Mouse (Mus musculus) activated CD4-positive, CD25-positive, alpha-beta regulatory T cell, adult 4 months (primary cell): Measurements from ENCODE around the gene Kif1c. TPM values are rescaled to one million over a fixed set of nuclear protein-coding genes. Genes with fewer than 3 reads are reported as not detected.

Source experiments
- ATAC-seq: one replicate; pipeline ENCODE4 v1.8.0; 2017
- polyA plus RNA-seq, 2 experiments: library from polyadenylated mRNA; unstranded; fragments of 100-300 nt; shearing (Covaris generic); gene quantifications; one replicate each; pipeline ENCODE4 v1.2.1; 2017

The Kif1c gene
- polyA plus RNA-seq, 2 experiments from 2014 or later = 1.5 TPM

DNA sequence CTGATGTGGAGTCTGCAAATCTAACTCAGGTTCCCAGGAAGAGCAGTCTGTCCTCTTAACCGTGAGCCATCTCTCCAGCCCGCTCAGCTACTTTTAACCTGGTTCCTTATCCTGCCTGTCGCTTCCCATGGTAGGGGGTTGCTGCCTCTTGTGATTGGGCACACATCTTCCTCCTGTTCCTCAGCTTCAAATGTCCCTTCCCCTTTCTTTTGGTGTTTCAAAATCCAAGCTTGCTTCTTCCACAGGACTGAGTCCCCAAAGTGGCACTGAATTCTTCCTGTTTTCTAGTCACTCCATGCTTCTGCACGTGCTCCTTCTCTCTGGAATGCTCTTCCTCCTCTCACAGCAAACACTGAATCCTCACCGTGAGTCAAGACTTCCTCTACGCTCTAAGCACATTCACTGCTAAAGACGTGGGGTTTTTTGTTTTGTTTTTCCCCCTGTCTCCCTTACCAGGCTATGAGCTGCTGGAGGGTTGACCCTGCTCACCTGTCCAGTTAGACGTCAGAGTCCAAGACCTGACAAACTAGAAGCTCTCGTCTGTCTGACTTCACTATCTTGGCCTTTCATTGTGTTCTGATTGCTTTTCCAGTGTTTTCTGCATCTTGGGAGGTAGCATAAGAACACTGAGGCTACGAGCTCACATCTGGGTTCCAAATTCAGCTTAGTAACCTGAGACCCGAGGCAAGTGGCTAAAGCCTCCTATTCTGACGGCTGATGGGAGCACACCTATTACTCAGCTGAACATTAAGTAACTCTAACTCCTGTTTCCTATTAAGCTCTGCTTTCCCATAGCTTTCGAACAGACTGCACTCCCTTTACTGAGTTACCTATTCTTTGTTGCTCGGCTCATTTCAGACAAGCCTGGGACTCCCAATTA, 32.8 kb upstream of the Kif1c start:
- ATAC-seq = no peak

DNA sequence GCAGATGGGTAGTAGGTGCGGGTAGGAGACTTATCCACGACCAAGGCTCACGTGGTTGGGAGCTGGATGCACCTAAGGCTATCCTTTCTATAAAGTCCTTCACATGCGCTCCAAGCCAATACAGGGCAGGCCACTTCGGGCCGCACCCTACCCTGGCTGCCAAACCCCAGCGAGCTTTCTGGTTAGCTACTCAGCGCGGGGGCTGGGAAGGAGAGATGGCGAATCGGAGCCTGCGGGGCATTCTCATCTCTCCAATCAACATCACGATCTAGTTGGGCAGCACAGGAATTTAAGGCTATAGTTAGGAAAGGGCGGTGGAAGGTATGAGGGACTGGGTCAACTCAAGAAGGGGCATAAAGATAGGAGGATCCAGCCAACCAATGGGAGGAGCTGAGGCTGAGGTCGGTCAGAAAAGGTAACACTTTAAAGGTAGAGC, 32.0 kb upstream of the Kif1c start:
- peak; percentile 9 for ATAC-seq

- peak; percentile 88 for ATAC-seq
Observed at GRCm38 (mm10) chr11:70668771-70669505, 31.4 kb upstream of the Kif1c start, which contains the start of gene Spag7. Gene Spag7, minus strand, starts transcription at chr11:70669416.

- ATAC-seq = peak; percentile 26
Observed at GRCm38 (mm10) chr11:70669582-70670345, 30.6 kb upstream of the Kif1c start.

- no peak for ATAC-seq
Observed at GRCm38 (mm10) chr11:70670483-70670882, 29.9 kb upstream of the Kif1c start.

DNA sequence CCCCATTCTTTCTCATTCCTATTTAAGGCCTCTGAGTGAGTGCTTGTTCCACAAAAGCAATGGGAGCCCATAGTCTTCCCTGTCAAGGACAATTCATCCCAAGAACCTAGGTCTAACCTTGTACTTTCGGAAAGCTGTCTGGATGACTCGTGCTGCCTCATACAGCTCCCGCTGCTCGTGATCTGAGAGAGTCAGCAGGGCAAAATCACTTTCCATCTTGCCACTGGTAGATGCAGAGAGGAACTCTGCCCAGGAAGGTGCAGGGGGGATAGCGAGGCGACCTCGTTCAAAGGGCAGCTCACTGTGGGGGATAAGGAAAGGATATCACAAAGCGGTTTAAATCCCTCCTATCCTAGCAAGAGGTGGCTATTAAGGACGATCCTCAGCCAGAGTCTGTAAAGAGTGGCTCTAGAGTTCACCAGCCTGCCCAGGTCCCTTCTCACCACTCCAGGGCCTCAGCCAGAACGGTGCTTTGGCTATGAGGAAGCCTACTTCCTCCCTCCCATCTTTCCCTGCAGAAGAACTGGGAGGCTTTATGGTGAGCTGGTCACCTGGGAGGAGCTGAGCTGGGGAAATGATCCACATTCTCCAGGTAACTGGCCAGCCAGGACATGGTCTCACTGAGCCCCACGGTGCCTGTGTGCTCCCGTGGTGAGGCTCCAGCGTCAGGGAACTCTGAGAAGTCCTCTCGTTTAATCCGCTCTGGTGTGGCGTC, 28.9 kb upstream of the Kif1c start:
- no peak for ATAC-seq

- ATAC-seq = no peak
Observed at GRCm38 (mm10) chr11:70674014-70674413, 26.3 kb upstream of the Kif1c start.

GRCm38 (mm10) chr11:70674501-70674900, 25.8 kb upstream of the Kif1c start:
- ATAC-seq = no peak

DNA sequence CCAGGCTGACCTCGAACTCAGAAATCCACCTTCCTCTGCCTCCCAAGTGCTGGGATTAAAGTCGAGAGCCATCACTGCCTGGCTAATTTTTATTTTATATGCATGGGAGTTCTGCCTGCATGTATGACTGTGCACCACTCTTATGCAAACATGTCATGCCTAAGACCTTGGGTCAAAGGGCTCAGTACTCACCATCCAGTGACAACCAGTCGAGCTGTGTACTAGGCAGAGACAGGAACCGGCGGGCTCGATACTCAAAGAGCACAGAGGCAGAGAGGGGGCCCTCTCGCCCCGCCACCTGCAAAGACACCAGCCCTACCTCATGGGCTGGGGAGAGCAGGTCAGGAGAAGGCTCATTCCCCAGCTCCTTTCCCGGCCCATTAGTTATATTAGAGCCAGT, 22.3 kb upstream of the Kif1c start:
- no peak for ATAC-seq

DNA sequence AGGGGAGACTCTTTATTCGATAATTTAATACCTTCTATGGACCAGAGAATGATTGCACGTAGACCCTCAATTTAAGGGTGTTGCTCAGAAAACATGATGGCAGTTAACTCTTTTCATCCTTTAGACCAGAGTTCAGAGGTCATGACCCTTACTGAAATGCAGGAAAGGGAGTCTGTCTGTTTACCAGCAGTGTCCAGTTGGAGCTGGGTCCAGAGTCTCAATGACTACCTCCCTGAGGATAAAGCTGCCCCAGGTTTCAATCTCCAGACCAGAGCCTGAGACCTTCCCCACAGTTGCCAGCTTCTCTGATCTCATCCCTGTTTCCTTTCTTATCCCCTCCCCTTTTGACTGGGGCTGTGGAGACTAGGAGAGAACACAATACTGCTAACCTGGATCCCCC, 21.8 kb upstream of the Kif1c start:
- ATAC-seq = no peak

- ATAC-seq = no peak
Observed at GRCm38 (mm10) chr11:70679361-70679760, 21.0 kb upstream of the Kif1c start.

DNA sequence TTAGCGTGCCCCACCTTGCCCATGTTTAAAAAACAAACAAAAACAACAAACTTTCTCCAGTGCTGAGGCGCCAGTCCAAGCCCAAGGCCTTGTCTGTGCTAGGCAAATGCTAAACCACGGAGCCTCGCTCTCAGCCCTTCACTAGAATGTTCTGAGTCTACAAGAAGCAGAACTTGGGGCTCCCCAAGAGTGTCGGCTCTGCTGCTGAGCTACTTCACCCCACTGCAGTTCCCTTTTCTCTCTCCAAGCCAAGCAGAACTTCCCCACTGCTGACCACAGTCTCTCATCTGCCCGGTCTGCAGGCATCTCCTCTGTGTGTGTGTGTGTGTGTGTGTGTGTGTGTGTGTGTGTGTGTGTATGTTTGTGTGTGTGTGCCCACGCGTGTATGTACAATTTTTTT, 20.5 kb upstream of the Kif1c start:
- no peak for ATAC-seq

DNA sequence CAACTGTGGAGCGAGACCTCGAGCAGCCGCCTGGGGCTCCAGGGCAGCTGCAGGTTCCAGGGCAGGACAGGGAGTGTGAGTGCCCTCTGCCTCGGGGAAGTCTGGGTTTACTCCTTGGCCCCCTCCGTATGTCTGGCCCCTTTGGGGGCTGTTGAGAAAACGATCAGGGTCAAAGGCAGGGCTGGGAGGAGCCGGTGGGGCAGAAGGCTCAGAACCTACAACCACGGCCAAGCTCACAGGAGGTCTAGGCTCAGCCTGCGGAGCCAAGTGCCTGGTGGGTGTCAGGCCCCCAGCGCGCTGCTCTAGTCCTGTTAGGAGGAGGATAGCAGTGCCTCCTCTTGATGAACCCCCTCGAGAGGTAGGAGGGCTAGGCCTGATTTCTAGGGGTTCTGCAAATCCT, 19.2 kb upstream of the Kif1c start:
- no peak for ATAC-seq

DNA sequence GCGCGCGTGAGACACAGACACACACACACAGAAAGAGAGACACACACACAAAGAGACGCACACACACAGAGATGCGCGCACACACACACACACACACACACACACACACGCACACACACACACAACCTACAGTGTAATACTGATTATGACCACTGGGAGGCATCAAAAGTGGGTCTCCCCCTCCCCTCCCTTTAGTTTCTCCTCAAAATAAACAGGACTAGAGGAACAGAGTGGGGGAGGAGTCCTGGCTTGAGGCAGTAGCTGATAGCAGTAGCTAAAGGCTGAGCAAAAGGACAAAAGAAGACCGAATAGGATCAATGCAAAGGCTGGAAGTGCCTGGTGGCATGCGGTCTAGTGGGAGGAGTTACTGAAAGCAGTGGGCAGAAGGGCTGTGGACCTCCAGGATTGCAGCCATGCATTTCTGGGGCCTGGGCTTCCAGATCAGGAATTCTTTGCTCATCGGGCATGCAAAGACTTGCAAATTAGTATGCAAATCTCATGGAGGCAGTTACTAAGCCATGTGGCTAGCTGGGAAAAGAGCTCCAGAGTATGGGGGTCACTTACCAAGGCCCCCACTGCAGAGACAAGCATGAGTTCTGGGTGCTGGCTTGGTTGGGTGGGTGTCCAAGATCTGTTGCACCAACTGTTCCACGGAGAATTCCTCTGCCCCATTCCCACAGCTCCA, 18.3 kb upstream of the Kif1c start:
- no peak for ATAC-seq

GRCm38 (mm10) chr11:70683640-70684039, 16.7 kb upstream of the Kif1c start:
- ATAC-seq = no peak

GRCm38 (mm10) chr11:70686901-70687566, 13.3 kb upstream of the Kif1c start:
- ATAC-seq = peak; percentile 28

- peak; percentile 58 for ATAC-seq
Observed at GRCm38 (mm10) chr11:70687601-70688199, 12.6 kb upstream of the Kif1c start, which contains the start of gene Camta2. Gene Camta2, minus strand, starts transcription at chr11:70688105.

GRCm38 (mm10) chr11:70688372-70688771, 12.0 kb upstream of the Kif1c start:
- no peak for ATAC-seq

- no peak for ATAC-seq
Observed at GRCm38 (mm10) chr11:70689578-70689977, 10.8 kb upstream of the Kif1c start.

GRCm38 (mm10) chr11:70693504-70693903, 6.8 kb upstream of the Kif1c start:
- ATAC-seq = no peak

DNA sequence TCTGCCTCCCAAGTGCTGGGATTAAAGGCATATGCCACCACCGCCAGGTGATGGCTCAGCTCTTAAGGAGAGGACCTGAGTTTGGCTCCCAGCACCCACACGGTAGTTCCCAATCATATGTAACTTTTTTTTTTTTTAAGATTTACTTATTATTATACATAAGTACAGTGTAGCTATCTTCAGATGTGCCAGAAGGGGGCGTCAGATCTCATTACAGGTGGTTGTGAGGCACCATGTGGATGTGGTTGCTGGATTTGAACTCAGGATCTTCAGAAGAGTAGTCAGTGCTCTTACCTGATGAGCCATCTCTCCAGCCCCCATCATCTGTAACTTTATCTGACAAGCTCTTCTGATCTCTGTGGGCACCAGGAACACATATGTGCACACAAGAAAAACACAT, 3.0 kb upstream of the Kif1c start:
- no peak for ATAC-seq
